Mouse (Mus musculus) thymus, adult 2 months (tissue): ENCODE measurements around the gene Mef2c.

Experiments used
- CTCF ChIP-seq: fragments of 200-500 bp; IDR thresholded peaks from 2 replicates; pipeline ENCODE4 v1.5.1; 2012; ENCODE audit warnings: mild to moderate bottlenecking, control low read depth, low read length, moderate library complexity, borderline replicate concordance; ENCODE audit not compliant: control insufficient read depth, poor library complexity, insufficient read depth; ENCODE audit errors: extremely low read depth
- POLR2A ChIP-seq: fragments of 200-500 bp; IDR thresholded peaks from 2 replicates; pipeline ENCODE4 v1.6.1; 2012; ENCODE audit warnings: mild to moderate bottlenecking, low read length, control low read depth, moderate library complexity; ENCODE audit not compliant: control insufficient read depth, poor library complexity, insufficient read depth; ENCODE audit errors: extremely low read depth

DNA sequence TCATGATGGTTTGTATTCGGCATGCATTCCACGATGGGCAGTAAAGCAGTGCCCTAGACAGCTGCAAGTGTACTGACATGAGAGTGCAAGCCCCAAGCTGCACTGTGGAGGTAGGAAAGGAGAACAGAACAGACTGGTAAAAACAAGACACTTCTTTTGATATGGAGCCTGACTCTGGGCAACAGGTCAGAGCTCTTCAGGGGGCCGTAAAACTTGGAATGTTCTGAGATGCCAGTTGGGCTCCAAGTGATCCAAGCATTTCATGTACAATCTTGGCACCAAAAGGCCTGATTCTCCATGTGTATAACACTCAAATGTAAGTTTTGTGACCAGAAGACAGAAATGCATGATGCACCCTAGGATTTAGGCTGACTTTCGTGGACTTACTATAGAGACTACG lies 37.1 kb upstream of the Mef2c start:
- TF ChIP-seq POLR2A (no peak), CTCF (no peak)
